Mouse (Mus musculus) MEL (cell line): Measurements from ENCODE around the gene Gnl3. TPM values are rescaled to one million over a fixed set of nuclear protein-coding genes. Genes with fewer than 3 reads are reported as not detected.

ENCODE experiments used
- DNase-seq: peaks from one replicate; pipeline ENCODE4 v3.0.0; 2011; ENCODE audit warnings: low read depth, low spot score
- H3K27ac ChIP-seq: 2 replicates; pipeline ENCODE4 v1.5.1; 2012; ENCODE audit warnings: low read depth, mild to moderate bottlenecking, control low read depth, low read length, moderate library complexity; ENCODE audit not compliant: control insufficient read depth
- H3K27me3 ChIP-seq, 2 experiments: fragments of 150-350 bp in 1 of 2; sonication (generic) in 1 of 2; 2 replicates each; pipeline ENCODE4 v1.6.1; 2012; ENCODE audit warnings: low read length in 2 of 2, mild to moderate bottlenecking in 2 of 2, improper control_type of control experiment in 1 of 2, moderate library complexity in 1 of 2; ENCODE audit not compliant: insufficient read depth in 2 of 2, control insufficient read depth in 1 of 2
- H3K36me3 ChIP-seq, 2 experiments: 2 replicates each; pipeline ENCODE4 v1.6.1; 2012 to 2014; ENCODE audit warnings: low read length in 2 of 2, improper control_type of control experiment in 1 of 2, inconsistent platforms in 1 of 2, mild to moderate bottlenecking in 1 of 2; ENCODE audit not compliant: insufficient read depth in 2 of 2, control insufficient read depth in 1 of 2
- H3K4me1 ChIP-seq, 2 experiments: fragments of 150-350 bp in 1 of 2; sonication (generic) in 1 of 2; 2 replicates each; pipeline ENCODE4 v1.6.1; 2012; ENCODE audit warnings: low read length in 2 of 2, improper control_type of control experiment in 1 of 2, mild to moderate bottlenecking in 1 of 2; ENCODE audit not compliant: insufficient read depth in 2 of 2, control insufficient read depth in 1 of 2
- H3K4me3 ChIP-seq, 2 experiments: fragments of 150-350 bp in 1 of 2; sonication (generic) in 1 of 2; 2 replicates each; pipeline ENCODE4 v1.5.1; 2012; ENCODE audit warnings: low read depth in 2 of 2, low read length in 2 of 2, mild to moderate bottlenecking in 2 of 2, moderate library complexity in 2 of 2, control low read depth in 1 of 2, improper control_type of control experiment in 1 of 2; ENCODE audit not compliant: control insufficient read depth in 1 of 2, insufficient read depth in 1 of 2
- H3K79me2 ChIP-seq: 2 replicates; pipeline ENCODE4 v1.6.1; 2012; ENCODE audit warnings: mild to moderate bottlenecking, low read length, moderate library complexity; ENCODE audit not compliant: control insufficient read depth, poor library complexity, insufficient read depth
- H3K9ac ChIP-seq: 2 replicates; pipeline ENCODE4 v1.6.1; 2012; ENCODE audit warnings: low read depth, mild to moderate bottlenecking, control low read depth, low read length, moderate library complexity; ENCODE audit not compliant: control insufficient read depth, poor library complexity, severe bottlenecking
- H3K9me3 ChIP-seq: fragments of 150-350 bp; sonication (generic); replicated peaks from 2 replicates; pipeline ENCODE4 v1.6.1; 2012; ENCODE audit warnings: mild to moderate bottlenecking, low read length, improper control_type of control experiment, moderate library complexity; ENCODE audit not compliant: insufficient read depth
- E2F4 ChIP-seq: IDR thresholded peaks from 2 replicates; pipeline ENCODE4 v1.6.1; 2011; ENCODE audit warnings: low read depth, low read length, improper control_type of control experiment, borderline replicate concordance
- ELF1 ChIP-seq: IDR thresholded peaks from 2 replicates; pipeline ENCODE4 v1.6.1; 2014; ENCODE audit warnings: low read depth, mild to moderate bottlenecking, inconsistent platforms, low read length, improper control_type of control experiment, moderate library complexity
- EP300 ChIP-seq, 2 experiments: IDR thresholded peaks; 2 replicates each; pipeline ENCODE4 v1.6.1; 2011; ENCODE audit warnings: improper control_type of control experiment in 2 of 2, low read length in 2 of 2, low read depth in 1 of 2, mild to moderate bottlenecking in 1 of 2
- ETS1 ChIP-seq: IDR thresholded peaks from 2 replicates; pipeline ENCODE4 v1.6.1; 2012; ENCODE audit warnings: low read depth, mild to moderate bottlenecking, inconsistent platforms, low read length, improper control_type of control experiment, moderate library complexity
- GATA1 ChIP-seq: IDR thresholded peaks from 2 replicates; pipeline ENCODE4 v1.6.1; 2011; ENCODE audit warnings: low read depth, low read length, improper control_type of control experiment
- HCFC1 ChIP-seq: IDR thresholded peaks from 2 replicates; pipeline ENCODE4 v1.6.1; 2012; ENCODE audit warnings: low read depth, mild to moderate bottlenecking, inconsistent platforms, low read length, improper control_type of control experiment, moderate library complexity
- JUND ChIP-seq: IDR thresholded peaks from 2 replicates; pipeline ENCODE4 v1.6.1; 2011; ENCODE audit warnings: low read depth, mild to moderate bottlenecking, improper control_type of control experiment, low read length
- KAT2A ChIP-seq: conservative IDR thresholded peaks from 2 replicates; pipeline ENCODE4 v1.6.1; 2012; ENCODE audit warnings: low read depth, low read length, improper control_type of control experiment, inconsistent platforms
- MAFK ChIP-seq: IDR thresholded peaks from 2 replicates; pipeline ENCODE4 v1.6.1; 2011; ENCODE audit warnings: low read depth, mild to moderate bottlenecking, low read length, improper control_type of control experiment, borderline replicate concordance
- MAX ChIP-seq: IDR thresholded peaks from 2 replicates; pipeline ENCODE4 v1.6.1; 2011; ENCODE audit warnings: low read length, improper control_type of control experiment
- MEF2A ChIP-seq: IDR thresholded peaks from 2 replicates; pipeline ENCODE4 v1.6.1; 2014; ENCODE audit warnings: low read depth, mild to moderate bottlenecking, inconsistent platforms, low read length, improper control_type of control experiment; ENCODE audit not compliant: poor library complexity, insufficient replicate concordance, severe bottlenecking; ENCODE audit errors: extremely low read depth
- MXI1 ChIP-seq: IDR thresholded peaks from 2 replicates; pipeline ENCODE4 v1.6.1; 2011; ENCODE audit warnings: mild to moderate bottlenecking, low read depth, low read length, improper control_type of control experiment
- MYB ChIP-seq: IDR thresholded peaks from 2 replicates; pipeline ENCODE4 v1.6.1; 2011; ENCODE audit warnings: mild to moderate bottlenecking, low read depth, low read length, improper control_type of control experiment
- MYC ChIP-seq: IDR thresholded peaks from 2 replicates; pipeline ENCODE4 v1.6.1; 2011; ENCODE audit warnings: low read depth, mild to moderate bottlenecking, low read length, improper control_type of control experiment, moderate library complexity
- NELFE ChIP-seq: IDR thresholded peaks from 2 replicates; pipeline ENCODE4 v1.6.1; 2011; ENCODE audit warnings: low read depth, low read length, improper control_type of control experiment
- RCOR1 ChIP-seq: IDR thresholded peaks from 2 replicates; pipeline ENCODE4 v1.6.1; 2012; ENCODE audit warnings: low read depth, mild to moderate bottlenecking, inconsistent platforms, low read length, improper control_type of control experiment
- SIN3A ChIP-seq: IDR thresholded peaks from 2 replicates; pipeline ENCODE4 v1.6.1; 2012; ENCODE audit warnings: low read length, improper control_type of control experiment, inconsistent platforms
- TAL1 ChIP-seq: IDR thresholded peaks from 2 replicates; pipeline ENCODE4 v1.6.1; 2012; ENCODE audit warnings: mild to moderate bottlenecking, inconsistent platforms, low read length, moderate library complexity, mixed read lengths
- ZKSCAN1 ChIP-seq: IDR thresholded peaks from 2 replicates; pipeline ENCODE4 v1.6.1; 2012; ENCODE audit warnings: low read depth, mild to moderate bottlenecking, inconsistent platforms, low read length, improper control_type of control experiment, moderate library complexity
- ZMIZ1 ChIP-seq: IDR thresholded peaks from 2 replicates; pipeline ENCODE4 v1.6.1; 2012; ENCODE audit warnings: low read depth, mild to moderate bottlenecking, inconsistent platforms, low read length, improper control_type of control experiment, moderate library complexity
- polyA plus RNA-seq, 2 experiments: library from polyadenylated mRNA; stranded (reverse) in 1 of 2; unstranded in 1 of 2; fragments of >175 nt in 1 of 2; fragments of >200 nt in 1 of 2; gene quantifications; 2 replicates each; pipeline versions ENCODE4 v1.2.1 to v1.2.4; 2012; ENCODE audit warnings: low replicate concordance in 2 of 2, low read depth in 1 of 2; ENCODE audit not compliant: insufficient read length in 2 of 2, insufficient read depth in 1 of 2, missing spikeins in 1 of 2
- total RNA-seq: library from RNA; depleted of rRNA; stranded (reverse); fragments of 300-350 nt; gene quantifications from 2 replicates; pipeline ENCODE4 v1.2.3, GENCODE M21; 2012

The Gnl3 gene
- total and polyA plus RNA-seq, 3 experiments, result 151 to 332 (median 257) TPM

DNA sequence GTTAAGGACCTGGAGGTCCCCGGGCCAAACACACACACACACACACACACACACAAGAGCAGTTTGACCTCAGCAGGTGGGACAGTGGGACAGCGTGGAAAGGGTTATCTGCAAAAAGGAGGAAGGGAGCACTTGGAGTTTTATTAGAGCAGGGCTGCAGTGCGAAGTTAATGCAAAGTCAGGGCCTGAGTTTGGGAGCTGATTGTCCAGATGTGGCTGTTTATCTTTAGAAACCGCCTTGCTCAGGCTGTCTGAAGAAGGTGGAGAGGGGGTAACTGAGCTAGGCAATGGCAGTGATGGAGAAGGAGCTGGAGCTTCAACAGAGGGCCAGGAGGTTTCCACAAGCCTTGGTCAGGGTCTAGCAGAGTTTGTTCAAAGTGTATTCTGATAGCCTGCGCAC lies 12.2 kb downstream of the Gnl3 start:
- H3K27ac ChIP-seq, result no peak overlapping the region

DNA sequence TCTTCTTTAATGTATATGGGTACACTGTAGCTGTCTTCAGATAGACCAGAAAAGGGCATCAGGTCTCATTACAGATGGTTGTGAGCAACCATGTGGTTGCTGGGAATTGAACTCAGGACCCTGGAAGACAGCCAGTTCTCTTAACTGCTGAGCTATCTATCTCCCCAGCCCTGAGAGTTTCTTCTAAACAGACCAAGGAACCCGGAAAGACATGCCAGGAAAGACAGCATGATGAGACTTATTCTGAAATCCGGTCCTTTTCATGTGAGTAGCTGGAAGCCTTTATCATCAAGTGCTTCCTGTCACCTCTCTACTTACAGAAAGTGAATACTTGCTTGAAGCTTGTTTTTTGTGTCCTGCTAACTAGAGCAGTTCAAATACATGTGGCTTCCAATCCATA lies 14.4 kb downstream of the Gnl3 start:
- DNase-seq, result peak; percentile 82
- H3K27ac ChIP-seq, result peak overlapping the region; percentile 7
- peaks cover under 1 to 15% of the 10 kb centered on the region in 2 experiments; a peak in 3 of 4 replicates for H3K36me3 ChIP-seq
- 0 out of 2 replicates have a peak, but pooled peaks have one; percentile 22 for TF ChIP-seq NELFE
- TF ChIP-seq EP300 (IDR thresholded peaks at IDR 0.05; ENCODE audit: low read depth in 1 of 2, low read length in 2 of 2), result peak; percentile 50 to 56
- TF ChIP-seq MAFK, result 0 out of 2 replicates have a peak, but pooled peaks have one; percentile 8
- 0 out of 2 replicates have a peak, but pooled peaks have one; percentile 34 for TF ChIP-seq SIN3A
- peak; percentile 45; the same call in 1 of the 2 replicates for TF ChIP-seq MXI1
- TF ChIP-seq GATA1, result peak; percentile 47; the same call in 1 of the 2 replicates
- TF ChIP-seq ZMIZ1, result no peak
- TF ChIP-seq TAL1, result peak; percentile 18; the same call in 1 of the 2 replicates
- no peak for TF ChIP-seq RCOR1
- TF ChIP-seq MAX, result peak; percentile 71
- no peak for TF ChIP-seq E2F4
- no peak for TF ChIP-seq MEF2A
- TF ChIP-seq JUND, result no peak
- peak; percentile 47; the same call in 1 of the 2 replicates for TF ChIP-seq ELF1
- TF ChIP-seq MYC, result peak; percentile 68
- peak; percentile 61 for TF ChIP-seq ETS1
- no peak for TF ChIP-seq ZKSCAN1
- 0 out of 2 replicates have a peak, but pooled peaks have one; percentile 23 for TF ChIP-seq HCFC1
- no peak for TF ChIP-seq MYB
- no peak overlapping the region for H3K9ac ChIP-seq
- H3K79me2 ChIP-seq, result peaks cover 16% of the 10 kb centered on the region
- H3K9me3 ChIP-seq, result no peaks in the 10 kb centered on the region
- peaks cover 4 to 12% of the 10 kb centered on the region in 2 experiments for H3K4me1 ChIP-seq
- no peaks in the 10 kb centered on the region for H3K27me3 ChIP-seq
- H3K4me3 ChIP-seq, result peak overlapping the region in 1 of 2 experiments; percentile 12; a peak in 1 of 4 replicates

More for the DNA sequence above, 12.2 kb downstream of the Gnl3 start:
- DNase-seq, result peak; percentile 55
- peaks cover 2% of the 10 kb centered on the region; the same call in 1 of the 2 replicates for H3K79me2 ChIP-seq
- TF ChIP-seq TAL1, result peak; percentile 64
- 0 out of 2 replicates have a peak, but pooled peaks have one; percentile 26 for TF ChIP-seq GATA1
- TF ChIP-seq EP300 (IDR thresholded peaks at IDR 0.05; ENCODE audit: low read depth in 1 of 2, low read length in 2 of 2), result peak in 1 of 2 experiments; percentile 53; a peak in 2 of 4 replicates
- TF ChIP-seq ETS1, result no peak
- no peak for TF ChIP-seq KAT2A
- H3K36me3 ChIP-seq, result peaks cover 1 to 8% of the 10 kb centered on the region in 2 experiments; a peak in 2 of 4 replicates
- H3K9ac ChIP-seq, result no peak overlapping the region
- H3K4me1 ChIP-seq, result peaks cover 4 to 10% of the 10 kb centered on the region in 2 experiments
- no peaks in the 10 kb centered on the region for H3K9me3 ChIP-seq
- no peak overlapping the region for H3K4me3 ChIP-seq
- no peaks in the 10 kb centered on the region for H3K27me3 ChIP-seq
